ENCODE assay signal across 18 mouse cellular contexts in genomic region chr8:91234097-91234496, GRCm38 (mm10).
"Had no signal": no experiment of that assay in that cellular context is flagged by ENCODE, and none has a peak within 500 bp of the region (broad histone marks: within the 10 kb centered on the region; RNA-seq: fewer than 3 reads in every experiment).

No protein-coding gene starts in this region.

- H3K4me2 ChIP-seq: liver, embryonic 13.5 days; liver, embryonic 15.5 days; lung, embryonic 15.5 days; midbrain, embryonic 12.5 days; neural tube, embryonic 12.5 days; stomach, embryonic 15.5 days had no signal

- H3K36me3 ChIP-seq: liver, embryonic 13.5 days; liver, embryonic 15.5 days; lung, embryonic 15.5 days; midbrain, embryonic 12.5 days; neural tube, embryonic 12.5 days; stomach, embryonic 15.5 days had no signal

- ATAC-seq: liver, postnatal 0 days; lung, postnatal 0 days had no signal

- H3K27ac ChIP-seq: liver, embryonic 13.5 days; liver, embryonic 15.5 days; lung, embryonic 15.5 days; macrophage; midbrain, embryonic 12.5 days; neural tube, embryonic 12.5 days; stomach, embryonic 15.5 days; stomach, postnatal 0 days had no signal

- DNase-seq: liver, embryonic 13.5 days; liver, postnatal 0 days; lung, adult 2 months; lung, postnatal 14 days; lung, postnatal 36 days; right cerebral cortex, postnatal 14 days; thymus, adult 2 months; thymus, postnatal 25 days; thymus, postnatal 4 days had no signal

- H3K9me3 ChIP-seq: liver, embryonic 13.5 days; liver, embryonic 15.5 days; lung, embryonic 15.5 days; megakaryocyte, embryonic 14.5 days; midbrain, embryonic 12.5 days; neural tube, embryonic 12.5 days; stomach, embryonic 15.5 days had no signal

- H3K9ac ChIP-seq: liver, embryonic 13.5 days; liver, embryonic 15.5 days; liver, postnatal 0 days; lung, embryonic 15.5 days; midbrain, embryonic 12.5 days; neural tube, embryonic 12.5 days; stomach, embryonic 15.5 days had no signal

- H3K27me3 ChIP-seq: liver, embryonic 13.5 days; liver, embryonic 15.5 days; lung, embryonic 15.5 days; megakaryocyte, embryonic 14.5 days; midbrain, embryonic 12.5 days; neural tube, embryonic 12.5 days; stomach, embryonic 15.5 days had no signal

- H3K4me1 ChIP-seq: liver, embryonic 13.5 days; liver, embryonic 15.5 days; lung, embryonic 15.5 days; megakaryocyte, embryonic 14.5 days; midbrain, embryonic 12.5 days; neural tube, embryonic 12.5 days; stomach, embryonic 15.5 days had no signal

- H3K4me3 ChIP-seq: liver, embryonic 13.5 days; liver, embryonic 15.5 days; lung, embryonic 15.5 days; megakaryocyte, embryonic 14.5 days; midbrain, embryonic 12.5 days; neural tube, embryonic 12.5 days; stomach, embryonic 15.5 days had no signal
